Mouse (Mus musculus) heart, embryonic 13.5 days (tissue): ENCODE measurements around the gene Dvl3. TPM values are rescaled to one million over a fixed set of nuclear protein-coding genes. Genes with fewer than 3 reads are reported as not detected.

Experiments used
- ATAC-seq: fragments of 200-750 bp; cut with Nextera tagmentation; 2 replicates; pipeline ENCODE4 v1.8.0; 2017; ENCODE audit warnings: moderate TSS enrichment; ENCODE audit not compliant: insufficient number of reproducible peaks, low FRiP score, low TSS enrichment; ENCODE audit errors: extremely low read depth
- H3K27ac ChIP-seq: fragments of 300-500 bp; sonication (generic); replicated peaks from 2 replicates; pipeline ENCODE4 v1.5.1; 2015; ENCODE audit warnings: moderate library complexity, mild to moderate bottlenecking, inconsistent platforms
- H3K27me3 ChIP-seq: fragments of 300-500 bp; sonication (generic); replicated peaks from 2 replicates; pipeline ENCODE4 v1.6.1; 2015; ENCODE audit warnings: mild to moderate bottlenecking, inconsistent platforms
- H3K36me3 ChIP-seq: fragments of 300-500 bp; sonication (generic); 2 replicates; pipeline ENCODE4 v1.6.1; 2015; ENCODE audit warnings: mild to moderate bottlenecking, inconsistent platforms
- H3K4me1 ChIP-seq: fragments of 300-500 bp; sonication (generic); 2 replicates; pipeline ENCODE4 v1.6.1; 2015; ENCODE audit warnings: inconsistent platforms
- H3K4me2 ChIP-seq: fragments of 300-500 bp; sonication (generic); 2 replicates; pipeline ENCODE4 v1.6.1; 2015; ENCODE audit warnings: inconsistent platforms, mild to moderate bottlenecking, moderate library complexity
- H3K4me3 ChIP-seq: fragments of 300-500 bp; sonication (generic); 2 replicates; pipeline ENCODE4 v1.5.1; 2015; ENCODE audit warnings: moderate library complexity, mild to moderate bottlenecking, inconsistent platforms
- H3K9ac ChIP-seq: fragments of 300-500 bp; sonication (generic); 2 replicates; pipeline ENCODE4 v1.6.1; 2015; ENCODE audit warnings: inconsistent platforms, mild to moderate bottlenecking, moderate library complexity
- H3K9me3 ChIP-seq: fragments of 300-500 bp; sonication (generic); 2 replicates; pipeline ENCODE4 v1.6.1; 2016; ENCODE audit warnings: inconsistent platforms
- WGBS: fragments of 180-500 bp; shearing (Covaris S2); methylation state at CpG from one replicate; pipeline ENCODE4 v1.1.7; 2015; ENCODE audit warnings: mixed read lengths; 5-methylcytosine and 5-hydroxymethylcytosine counted together
- polyA plus RNA-seq: library from polyadenylated mRNA; unstranded; fragments of >200 nt; fragmentation: Nextera tagmentation; extraction: Ambion mirVana; gene quantifications from 2 replicates; pipeline ENCODE4 v1.2.1, GENCODE M21; 2015

Dvl3 gene
- polyA plus RNA-seq, 1 experiment from 2014 or later, result 20.5 TPM

DNA sequence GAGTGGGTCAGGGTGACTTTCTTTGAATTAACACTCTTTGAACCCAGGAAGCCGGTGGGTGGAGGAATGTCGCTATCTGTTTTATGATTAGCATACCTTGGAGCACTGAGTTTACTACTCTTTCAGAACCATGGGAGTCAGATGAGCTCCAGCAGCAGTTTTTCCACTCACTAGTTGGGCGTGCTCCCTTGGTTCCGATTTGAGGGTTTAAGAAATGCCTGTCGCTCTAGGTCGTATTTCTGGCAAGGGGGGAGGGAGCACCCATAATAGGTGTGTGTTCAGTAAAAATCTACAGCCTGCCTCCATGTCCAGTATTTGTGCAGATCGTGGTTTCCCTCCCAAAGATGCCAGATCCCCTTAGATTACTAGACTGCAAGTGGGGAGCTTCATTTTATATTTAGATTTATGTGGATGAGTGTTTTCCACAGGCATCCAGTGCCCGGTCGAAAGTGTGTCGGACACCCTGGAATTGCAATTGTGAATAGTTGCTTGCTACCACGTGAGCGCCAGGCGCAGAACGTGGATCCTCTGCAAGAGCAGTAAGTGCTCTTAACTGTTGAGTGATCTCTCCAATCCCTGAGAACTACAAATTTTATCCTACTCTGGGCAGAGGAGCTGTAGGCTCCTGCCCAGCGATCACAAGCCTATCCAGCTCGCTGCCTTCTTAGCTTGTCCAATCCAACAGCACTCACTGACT lies 18.7 kb upstream of the Dvl3 start:
- 6% methylated on average over 16 of the region's 16 CpGs for WGBS
- H3K9ac ChIP-seq, result peak overlapping the region; percentile 93
- peak overlapping the region; percentile 82 for H3K27ac ChIP-seq

DNA sequence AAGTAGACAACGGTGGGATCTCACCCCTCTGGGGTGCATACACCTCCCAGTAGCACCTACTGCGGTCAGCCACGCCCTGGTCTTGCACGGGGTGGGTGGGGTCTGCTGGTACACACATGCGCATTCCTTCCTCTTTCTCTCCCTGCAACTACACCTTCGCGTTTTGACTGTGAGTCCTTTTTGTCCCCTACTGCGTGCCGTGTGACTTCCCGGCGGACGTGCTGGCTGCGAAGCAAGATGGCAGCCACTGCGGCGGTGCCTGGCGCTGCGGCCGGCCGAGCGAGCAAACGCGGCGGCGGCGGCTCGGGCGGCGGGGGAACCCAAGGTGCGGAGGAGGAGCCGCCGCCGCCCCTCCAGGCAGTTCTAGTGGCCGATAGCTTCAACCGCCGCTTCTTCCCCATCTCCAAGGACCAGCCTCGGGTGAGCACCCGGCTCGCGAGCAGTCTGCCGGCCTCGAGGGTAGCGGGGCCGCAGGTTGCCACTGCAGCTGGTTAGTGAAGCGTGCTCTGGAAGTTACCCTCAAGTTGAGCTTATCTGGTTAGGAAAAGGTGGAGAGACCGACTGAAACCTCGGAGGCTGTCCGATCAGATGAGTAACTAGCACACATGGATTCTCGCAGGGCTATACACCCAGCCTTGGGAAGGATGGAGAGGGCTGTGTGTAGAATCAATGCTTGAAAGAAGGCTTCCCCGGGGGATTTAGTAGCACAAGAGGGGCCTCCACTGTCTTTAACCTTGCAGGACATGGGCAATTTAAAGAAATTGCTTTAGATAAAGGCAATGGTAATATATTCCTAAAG lies 17.9 kb upstream of the Dvl3 start, which contains the start of gene Eif2b5:
Gene Eif2b5 (plus strand): TSS at position 141 of the 799 bp plus-strand sequence.
- peaks cover 21% of the 10 kb centered on the region for H3K4me1 ChIP-seq
- H3K27me3 ChIP-seq, result no peaks in the 10 kb centered on the region
- H3K36me3 ChIP-seq, result peaks cover 38% of the 10 kb centered on the region
- peak within 1 kb of the TSS; percentile 76 for H3K4me2 ChIP-seq
- no peaks in the 10 kb centered on the region for H3K9me3 ChIP-seq
- H3K4me3 ChIP-seq, result peak within 1 kb of the TSS; percentile 79
- peak; percentile 94 for ATAC-seq
- peak within 1 kb of the TSS; percentile 93 for H3K9ac ChIP-seq
- peak within 1 kb of the TSS; percentile 82 for H3K27ac ChIP-seq
- under 1% methylated on average over 49 of the region's 49 CpGs for WGBS

More for the DNA sequence above, 18.7 kb upstream of the Dvl3 start:
- H3K4me2 ChIP-seq, result peak overlapping the region; percentile 76
- peak overlapping the region; percentile 79 for H3K4me3 ChIP-seq
- H3K4me1 ChIP-seq, result peaks cover 21% of the 10 kb centered on the region
- peaks cover 31% of the 10 kb centered on the region for H3K36me3 ChIP-seq
- no peaks in the 10 kb centered on the region for H3K27me3 ChIP-seq
- H3K9me3 ChIP-seq, result no peaks in the 10 kb centered on the region
- ATAC-seq, result no peak; the same call in 1 of the 2 replicates

DNA sequence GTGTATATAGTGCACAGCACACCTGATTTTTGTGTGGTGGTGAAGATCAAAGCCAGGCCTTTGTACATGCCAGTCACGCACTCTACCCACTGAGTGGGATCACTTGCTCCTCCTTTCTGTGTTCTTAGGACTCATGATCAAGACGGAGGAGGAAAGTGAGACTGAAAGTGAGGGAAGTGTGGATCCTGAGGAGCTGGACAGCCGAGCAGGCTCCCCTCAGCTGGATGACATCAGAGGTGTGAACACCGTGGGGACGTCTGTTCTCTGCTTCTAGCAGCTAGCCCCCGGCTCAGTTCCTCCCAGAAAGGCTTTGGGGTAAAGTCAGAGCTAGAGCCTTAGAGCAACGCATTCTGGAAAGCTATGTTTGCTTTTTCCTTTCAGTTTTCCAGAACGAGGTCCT lies 10.8 kb upstream of the Dvl3 start:
- Histone ChIP-seq H3K9me3 (no peaks in the 10 kb centered on the region), H3K4me2 (no peak overlapping the region), H3K4me3 (no peak overlapping the region), H3K27me3 (no peaks in the 10 kb centered on the region), H3K36me3 (peaks cover 100% of the 10 kb centered on the region), H3K9ac (no peak overlapping the region), H3K4me1 (no peaks in the 10 kb centered on the region), H3K27ac (no peak overlapping the region)
- ATAC-seq, result no peak
- 81% methylated on average over 8 of the region's 8 CpGs for WGBS

DNA sequence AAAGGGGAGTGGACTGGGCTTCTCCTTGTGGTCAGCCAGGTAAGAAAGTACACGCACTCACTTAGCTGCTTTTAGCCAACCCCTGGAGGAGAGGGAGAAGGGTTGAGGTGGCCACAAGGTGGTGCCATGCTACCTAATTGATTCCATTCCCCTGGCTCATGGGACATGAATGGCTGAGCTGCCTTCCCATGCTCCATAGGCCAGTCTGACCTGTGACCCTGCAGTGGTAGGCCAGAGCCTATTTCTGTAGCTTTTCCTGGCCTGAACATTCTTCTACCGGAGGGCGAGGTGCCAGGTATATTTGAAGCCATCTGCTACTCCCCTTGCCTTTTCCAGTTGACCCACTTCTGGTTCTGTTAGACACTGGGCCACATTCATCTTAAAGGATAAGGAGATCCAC lies 7.4 kb upstream of the Dvl3 start:
- Histone ChIP-seq H3K27ac (no peak overlapping the region), H3K4me3 (no peak overlapping the region), H3K9me3 (no peaks in the 10 kb centered on the region), H3K9ac (no peak overlapping the region), H3K4me2 (no peak overlapping the region), H3K27me3 (no peaks in the 10 kb centered on the region), H3K4me1 (no peaks in the 10 kb centered on the region), H3K36me3 (peaks cover 74% of the 10 kb centered on the region)
- 76% methylated on average over 3 of the region's 3 CpGs for WGBS
- ATAC-seq, result no peak

DNA sequence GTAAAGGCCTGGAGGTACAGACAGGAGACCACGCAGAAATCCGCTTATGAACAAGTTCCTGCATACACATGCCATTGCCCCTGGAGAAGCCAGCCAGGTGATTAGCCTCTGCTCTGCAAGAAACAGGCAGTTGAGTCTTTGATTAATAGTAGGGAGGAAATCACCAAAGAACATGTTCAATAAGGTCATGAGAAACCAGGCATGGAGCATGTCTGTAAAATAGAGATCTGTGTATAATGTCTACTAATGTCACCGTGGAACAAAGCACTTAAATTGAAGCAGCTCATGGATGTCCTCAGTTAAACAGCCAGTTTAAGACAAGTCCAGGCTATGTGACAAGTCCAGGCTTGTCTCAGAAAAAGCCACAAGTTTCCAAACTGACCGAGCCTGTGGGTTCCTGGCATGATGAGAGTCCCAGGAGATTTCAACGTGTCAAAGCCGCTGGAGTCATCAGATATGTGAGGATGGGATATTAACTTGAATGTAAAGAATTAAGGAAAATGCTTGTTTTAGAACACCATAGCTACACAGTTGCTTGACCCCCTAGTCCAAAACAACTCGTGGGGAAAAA lies 5.4 kb upstream of the Dvl3 start:
- H3K9ac ChIP-seq, result no peak overlapping the region
- H3K27me3 ChIP-seq, result no peaks in the 10 kb centered on the region
- H3K27ac ChIP-seq, result no peak overlapping the region
- WGBS, result 85% methylated on average over 7 of the region's 7 CpGs
- H3K9me3 ChIP-seq, result no peaks in the 10 kb centered on the region
- H3K4me3 ChIP-seq, result no peak overlapping the region
- H3K4me2 ChIP-seq, result no peak overlapping the region
- peaks cover 54% of the 10 kb centered on the region for H3K36me3 ChIP-seq
- ATAC-seq, result no peak
- H3K4me1 ChIP-seq, result peaks cover 6% of the 10 kb centered on the region

DNA sequence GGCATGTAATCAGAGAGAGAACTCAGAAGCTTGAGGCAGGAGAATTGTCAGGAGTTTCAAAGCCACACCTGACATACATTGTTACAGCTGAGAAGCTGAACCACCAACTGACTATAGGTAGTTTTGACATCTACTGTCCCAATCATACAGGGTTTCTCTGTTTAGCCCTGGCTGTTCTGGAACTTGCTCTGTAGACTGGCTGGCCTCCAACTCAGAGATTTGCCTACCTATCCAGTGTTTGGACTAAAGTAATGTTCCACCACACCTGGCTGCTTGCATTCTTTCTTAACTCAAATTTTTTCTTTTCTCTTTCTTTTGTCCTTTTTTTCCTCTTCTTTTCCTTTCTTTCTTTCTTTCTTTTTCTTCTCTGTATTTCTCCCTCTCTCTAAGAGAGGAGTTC lies 750 bp upstream of the Dvl3 start:
- H3K9me3 ChIP-seq, result no peaks in the 10 kb centered on the region
- no peak for ATAC-seq
- peak overlapping the region; percentile 99 for H3K9ac ChIP-seq
- peak overlapping the region; percentile 86 for H3K4me2 ChIP-seq
- peak overlapping the region; percentile 43 for H3K27ac ChIP-seq
- H3K27me3 ChIP-seq, result no peaks in the 10 kb centered on the region
- H3K4me3 ChIP-seq, result peak overlapping the region; percentile 91
- peaks cover 38% of the 10 kb centered on the region for H3K4me1 ChIP-seq
- peaks cover 25% of the 10 kb centered on the region for H3K36me3 ChIP-seq

DNA sequence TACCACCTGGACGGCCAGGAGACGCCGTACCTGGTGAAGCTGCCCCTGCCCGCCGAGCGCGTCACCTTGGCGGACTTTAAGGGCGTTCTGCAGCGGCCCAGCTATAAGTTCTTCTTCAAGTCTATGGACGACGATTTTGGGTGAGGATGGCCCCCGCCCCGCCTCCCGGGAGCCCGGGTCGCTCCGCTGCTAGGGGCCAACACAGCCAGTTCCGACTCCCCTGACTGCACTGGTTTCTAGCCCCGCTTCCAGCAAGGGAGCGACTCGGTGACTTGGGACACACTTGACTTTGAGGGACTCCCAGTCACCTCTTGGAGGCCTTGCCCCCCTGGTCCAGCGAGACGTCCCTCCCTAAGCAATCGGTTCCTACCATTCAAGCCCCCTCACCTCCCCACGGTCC lies 434 bp downstream of the Dvl3 start:
- peak overlapping the region; percentile 95 for H3K27ac ChIP-seq
- H3K4me1 ChIP-seq, result peaks cover 38% of the 10 kb centered on the region
- peak overlapping the region; percentile 86 for H3K4me2 ChIP-seq
- H3K27me3 ChIP-seq, result no peaks in the 10 kb centered on the region
- no peaks in the 10 kb centered on the region for H3K9me3 ChIP-seq
- peak overlapping the region; percentile 99 for H3K9ac ChIP-seq
- peaks cover 29% of the 10 kb centered on the region for H3K36me3 ChIP-seq
- ATAC-seq, result no peak; the same call in 1 of the 2 replicates
- under 1% methylated on average over 26 of the region's 26 CpGs for WGBS
- peak overlapping the region; percentile 91 for H3K4me3 ChIP-seq

DNA sequence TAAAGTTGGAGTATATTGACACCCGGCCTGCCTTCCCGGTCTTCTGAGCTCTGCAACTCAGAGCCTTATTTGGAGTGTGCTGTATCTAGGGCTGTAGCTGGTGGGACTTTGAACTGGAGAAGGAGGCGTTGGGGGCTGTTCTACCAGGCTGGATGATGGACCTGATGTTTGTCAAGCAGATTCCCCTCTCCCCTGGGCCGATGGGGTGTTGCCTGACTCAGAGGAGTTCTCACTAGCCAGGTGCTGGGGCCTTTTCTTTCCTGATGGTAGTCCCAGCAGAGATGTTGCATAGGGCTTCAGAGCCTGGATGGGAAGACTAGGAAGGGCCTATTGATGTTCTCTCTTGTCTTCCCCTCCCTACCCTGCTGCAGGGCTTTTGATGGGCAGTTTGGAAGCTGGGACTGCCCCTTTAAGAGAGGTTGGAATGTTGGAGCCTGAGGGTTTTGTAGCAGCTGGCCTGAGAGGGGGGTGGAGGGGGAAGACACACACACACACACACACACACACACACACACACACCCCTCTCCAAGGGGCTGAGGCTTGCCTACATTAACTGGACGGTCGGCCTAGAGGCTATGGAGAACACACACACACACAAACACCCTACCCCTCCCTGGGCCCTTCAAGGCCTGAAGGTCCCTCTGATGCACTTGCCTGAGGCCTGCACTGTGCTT lies 1.1 kb downstream of the Dvl3 start:
- Histone ChIP-seq H3K4me1 (peaks cover 38% of the 10 kb centered on the region), H3K27ac (peak overlapping the region; percentile 95), H3K9ac (peak overlapping the region; percentile 99), H3K9me3 (no peaks in the 10 kb centered on the region), H3K4me3 (peak overlapping the region; percentile 91), H3K36me3 (peaks cover 32% of the 10 kb centered on the region), H3K27me3 (no peaks in the 10 kb centered on the region), H3K4me2 (peak overlapping the region; percentile 86)
- ATAC-seq, result 0 out of 2 replicates have a peak, but pooled peaks have one; percentile 5
- WGBS, result 3% methylated on average over 6 of the region's 6 CpGs

DNA sequence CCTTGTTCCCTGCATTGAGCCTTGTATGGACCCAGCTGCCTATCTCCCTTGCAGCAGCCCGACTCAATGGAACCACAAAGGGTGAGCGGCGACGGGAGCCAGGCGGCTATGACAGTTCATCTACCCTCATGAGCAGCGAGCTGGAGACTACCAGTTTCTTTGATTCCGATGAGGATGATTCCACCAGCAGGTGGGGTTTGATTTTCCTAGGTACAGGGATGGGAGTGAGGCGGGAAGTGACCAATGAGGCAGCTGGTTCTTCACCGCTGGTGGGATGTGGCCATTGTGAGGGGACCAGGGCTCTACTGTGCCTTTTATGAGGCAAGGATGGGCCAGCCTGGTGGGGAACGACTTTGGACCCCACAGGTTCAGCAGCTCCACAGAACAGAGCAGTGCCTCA lies 7.1 kb downstream of the Dvl3 start:
- H3K4me1 ChIP-seq, result peaks cover 18% of the 10 kb centered on the region
- H3K36me3 ChIP-seq, result peaks cover 92% of the 10 kb centered on the region
- 76% methylated on average over 10 of the region's 10 CpGs for WGBS
- no peak overlapping the region for H3K27ac ChIP-seq
- H3K4me3 ChIP-seq, result no peak overlapping the region
- H3K9ac ChIP-seq, result no peak overlapping the region
- H3K9me3 ChIP-seq, result no peaks in the 10 kb centered on the region
- H3K4me2 ChIP-seq, result no peak overlapping the region
- H3K27me3 ChIP-seq, result no peaks in the 10 kb centered on the region
- ATAC-seq, result no peak

DNA sequence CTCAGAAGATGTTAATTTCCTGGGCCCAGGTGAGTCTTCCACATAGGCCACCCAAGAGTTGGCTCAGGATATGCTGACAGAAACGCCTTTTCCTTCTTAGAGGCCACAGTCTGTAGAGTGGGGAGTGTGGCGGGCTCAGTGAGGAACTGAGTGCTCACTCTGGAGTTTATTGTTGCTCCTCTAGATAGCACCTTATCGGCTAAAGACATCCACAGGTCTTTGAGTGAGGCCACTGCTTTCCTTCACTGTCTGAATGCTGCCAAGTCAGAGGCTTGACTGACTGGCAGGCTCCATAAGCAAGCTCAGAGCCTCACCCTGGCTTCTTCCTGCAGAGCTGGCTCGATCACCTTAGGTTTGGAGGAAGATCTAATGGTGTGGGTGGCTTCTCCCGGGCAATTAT lies 12.0 kb downstream of the Dvl3 start:
- Histone ChIP-seq H3K9ac (no peak overlapping the region), H3K27ac (no peak overlapping the region), H3K4me2 (no peak overlapping the region), H3K36me3 (peaks cover 98% of the 10 kb centered on the region), H3K4me3 (no peak overlapping the region), H3K4me1 (no peaks in the 10 kb centered on the region), H3K27me3 (no peaks in the 10 kb centered on the region), H3K9me3 (no peaks in the 10 kb centered on the region)
- WGBS, result 82% methylated on average over 5 of the region's 5 CpGs
- no peak for ATAC-seq

DNA sequence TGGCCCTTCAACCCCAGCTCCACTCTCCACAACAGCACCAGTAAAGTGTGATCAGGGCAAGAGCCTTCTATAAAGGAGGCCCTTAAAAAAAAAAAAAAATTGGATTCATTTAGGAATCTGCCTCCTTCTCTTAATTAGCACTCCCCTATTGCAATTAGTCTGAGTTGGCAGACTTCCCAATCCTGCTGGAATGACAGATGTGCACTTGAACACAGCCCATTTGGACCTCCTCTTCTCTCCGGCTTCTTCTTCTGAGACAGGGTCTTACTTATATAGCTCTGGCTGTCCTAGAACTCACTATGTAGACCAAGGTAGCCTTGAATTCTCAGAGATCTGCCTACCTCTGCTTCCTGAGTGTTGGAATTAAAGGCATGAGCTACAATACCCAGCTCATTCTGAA lies 12.6 kb downstream of the Dvl3 start:
- H3K9me3 ChIP-seq, result no peaks in the 10 kb centered on the region
- H3K4me3 ChIP-seq, result no peak overlapping the region
- H3K27me3 ChIP-seq, result no peaks in the 10 kb centered on the region
- no peak for ATAC-seq
- H3K9ac ChIP-seq, result no peak overlapping the region
- no peak overlapping the region for H3K27ac ChIP-seq
- H3K36me3 ChIP-seq, result peaks cover 92% of the 10 kb centered on the region
- H3K4me1 ChIP-seq, result no peaks in the 10 kb centered on the region
- WGBS, result 78% methylated on average over 1 of the region's 1 CpGs
- no peak overlapping the region for H3K4me2 ChIP-seq
